Mouse (Mus musculus) forebrain, embryonic 13.5 days (tissue): ENCODE measurements around the gene Mex3d. TPM values are rescaled to one million over a fixed set of nuclear protein-coding genes. Genes with fewer than 3 reads are reported as not detected.
"Not testable (repeated sequence)": the region's sequence is repeated elsewhere in the genome, so short reads cannot be mapped to it uniquely, and the experiment has no call there.

Experiments used
- ATAC-seq: fragments of 200-750 bp; cut with Nextera tagmentation; 2 replicates; pipeline ENCODE4 v1.8.0; 2017
- H3K27ac ChIP-seq: fragments of 300-500 bp; sonication (generic); 2 replicates; pipeline ENCODE4 v1.5.1; 2015; ENCODE audit warnings: inconsistent platforms, mild to moderate bottlenecking, moderate library complexity
- H3K27me3 ChIP-seq: fragments of 300-500 bp; sonication (generic); 2 replicates; pipeline ENCODE4 v1.6.1; 2015; ENCODE audit warnings: mild to moderate bottlenecking, inconsistent platforms
- H3K36me3 ChIP-seq: fragments of 300-500 bp; sonication (generic); 2 replicates; pipeline ENCODE4 v1.6.1; 2015; ENCODE audit warnings: mild to moderate bottlenecking, inconsistent platforms; ENCODE audit not compliant: poor library complexity, severe bottlenecking
- H3K4me1 ChIP-seq: fragments of 300-500 bp; sonication (generic); 2 replicates; pipeline ENCODE4 v1.6.1; 2015; ENCODE audit warnings: inconsistent platforms
- H3K4me2 ChIP-seq: fragments of 300-500 bp; sonication (generic); 2 replicates; pipeline ENCODE4 v1.6.1; 2015; ENCODE audit warnings: inconsistent platforms, mild to moderate bottlenecking, moderate library complexity
- H3K4me3 ChIP-seq: fragments of 300-500 bp; sonication (generic); 2 replicates; pipeline ENCODE4 v1.5.1; 2015; ENCODE audit warnings: mild to moderate bottlenecking, inconsistent platforms
- H3K9ac ChIP-seq: fragments of 300-500 bp; sonication (generic); 2 replicates; pipeline ENCODE4 v1.6.1; 2015; ENCODE audit warnings: mild to moderate bottlenecking, inconsistent platforms
- H3K9me3 ChIP-seq: fragments of 300-500 bp; sonication (generic); replicated peaks from 2 replicates; pipeline ENCODE4 v1.6.1; 2016; ENCODE audit warnings: inconsistent platforms
- WGBS: fragments of 180-500 bp; shearing (Covaris S2); methylation state at CpG from one replicate; pipeline ENCODE4 v1.1.7; 2015; 5-methylcytosine and 5-hydroxymethylcytosine counted together
- polyA plus RNA-seq: library from polyadenylated mRNA; unstranded; fragments of >200 nt; fragmentation: Nextera tagmentation; extraction: Ambion mirVana; gene quantifications from 2 replicates; pipeline ENCODE4 v1.2.1, GENCODE M21; 2015

Gene Mex3d
- polyA plus RNA-seq, 1 experiment from 2014 or later, result 16.6 TPM

- not testable (repeated sequence) for ATAC-seq, H3K27ac ChIP-seq, H3K36me3 ChIP-seq, H3K4me2 ChIP-seq, H3K9ac ChIP-seq, H3K4me3 ChIP-seq, H3K9me3 ChIP-seq
- 78% methylated on average over 6 of the region's 6 CpGs for WGBS
- Histone ChIP-seq H3K4me1 (peaks cover 34% of the 10 kb centered on the region), H3K27me3 (peaks cover 99% of the 10 kb centered on the region)
Measured at GRCm38 (mm10) chr10:80345929-80346328, 41.5 kb downstream of the Mex3d start.

- Histone ChIP-seq H3K9me3 (no peaks in the 10 kb centered on the region), H3K27me3 (peaks cover 99% of the 10 kb centered on the region), H3K4me3 (no peak overlapping the region), H3K9ac (no peak overlapping the region), H3K4me1 (peaks cover 39% of the 10 kb centered on the region), H3K27ac (no peak overlapping the region), H3K4me2 (no peak overlapping the region), H3K36me3 (no peaks in the 10 kb centered on the region)
- no peak for ATAC-seq
- WGBS, result 3% methylated on average over 13 of the region's 16 CpGs
Measured at GRCm38 (mm10) chr10:80345122-80345521, 42.3 kb downstream of the Mex3d start.

- H3K27me3 ChIP-seq, result peaks cover 97% of the 10 kb centered on the region
- H3K36me3 ChIP-seq, result no peaks in the 10 kb centered on the region
- no peaks in the 10 kb centered on the region for H3K9me3 ChIP-seq
- H3K4me3 ChIP-seq, result no peak overlapping the region
- no peak overlapping the region for H3K9ac ChIP-seq
- ATAC-seq, result no peak
- no peak overlapping the region for H3K4me2 ChIP-seq
- peaks cover 39% of the 10 kb centered on the region for H3K4me1 ChIP-seq
- no peak overlapping the region for H3K27ac ChIP-seq
- WGBS, result 40% methylated on average over 9 of the region's 9 CpGs
Measured at GRCm38 (mm10) chr10:80344131-80344661, 43.3 kb downstream of the Mex3d start.

- WGBS, result 31% methylated on average over 13 of the region's 13 CpGs
- Histone ChIP-seq H3K9ac (no peak overlapping the region), H3K36me3 (no peaks in the 10 kb centered on the region), H3K27ac (no peak overlapping the region), H3K9me3 (no peaks in the 10 kb centered on the region), H3K4me2 (peak overlapping the region; percentile 53), H3K4me1 (peaks cover 33% of the 10 kb centered on the region), H3K27me3 (peaks cover 90% of the 10 kb centered on the region), H3K4me3 (peak overlapping the region; percentile 30)
- ATAC-seq, result peak; percentile 13; the same call in 1 of the 2 replicates
Measured at GRCm38 (mm10) chr10:80343425-80343895, 44.0 kb downstream of the Mex3d start.

- Histone ChIP-seq H3K36me3 (no peaks in the 10 kb centered on the region), H3K9me3 (no peaks in the 10 kb centered on the region)
- WGBS, result under 1% methylated on average over 28 of the region's 33 CpGs
Measured at GRCm38 (mm10) chr10:80342749-80343424, 44.6 kb downstream of the Mex3d start.

GRCm38 (mm10) chr10:80342305-80342748 is 45.1 kb downstream of the Mex3d start:
- no peaks in the 10 kb centered on the region for H3K36me3 ChIP-seq
- 2% methylated on average over 26 of the region's 26 CpGs for WGBS
- H3K9me3 ChIP-seq, result no peaks in the 10 kb centered on the region
- peak overlapping the region; percentile 0; the same call in 1 of the 2 replicates for H3K9ac ChIP-seq
- peaks cover 28% of the 10 kb centered on the region for H3K4me1 ChIP-seq
- no peak for ATAC-seq
- H3K4me3 ChIP-seq, result peak overlapping the region; percentile 30
- no peak overlapping the region for H3K27ac ChIP-seq
- peaks cover 78% of the 10 kb centered on the region for H3K27me3 ChIP-seq
- H3K4me2 ChIP-seq, result peak overlapping the region; percentile 53

More at GRCm38 (mm10) chr10:80342749-80343424, 44.6 kb downstream of the Mex3d start:
- ATAC-seq, result peak; percentile 75
- Histone ChIP-seq H3K4me2 (peak overlapping the region; percentile 53), H3K4me1 (peaks cover 28% of the 10 kb centered on the region), H3K4me3 (peak overlapping the region; percentile 30), H3K9ac (peak overlapping the region; percentile 0; the same call in 1 of the 2 replicates), H3K27ac (no peak overlapping the region), H3K27me3 (peaks cover 84% of the 10 kb centered on the region)

- ATAC-seq, result no peak
- Histone ChIP-seq H3K27me3 (peaks cover 72% of the 10 kb centered on the region), H3K9ac (peak overlapping the region; percentile 0; the same call in 1 of the 2 replicates), H3K9me3 (no peaks in the 10 kb centered on the region), H3K36me3 (no peaks in the 10 kb centered on the region), H3K4me3 (peak overlapping the region; percentile 30), H3K4me2 (peak overlapping the region; percentile 53), H3K27ac (no peak overlapping the region), H3K4me1 (peaks cover 28% of the 10 kb centered on the region)
- 2% methylated on average over 46 of the region's 47 CpGs for WGBS
Measured at GRCm38 (mm10) chr10:80341491-80342304, 45.8 kb downstream of the Mex3d start.

- ATAC-seq, result no peak
- Histone ChIP-seq H3K27me3 (peaks cover 66% of the 10 kb centered on the region), H3K9me3 (no peaks in the 10 kb centered on the region), H3K9ac (no peak overlapping the region), H3K27ac (no peak overlapping the region), H3K4me3 (no peak overlapping the region), H3K4me1 (peaks cover 28% of the 10 kb centered on the region), H3K4me2 (no peak overlapping the region), H3K36me3 (no peaks in the 10 kb centered on the region)
- 11% methylated on average over 21 of the region's 21 CpGs for WGBS
Measured at GRCm38 (mm10) chr10:80341026-80341425, 46.4 kb downstream of the Mex3d start.

GRCm38 (mm10) chr10:80339941-80340750 is 47.3 kb downstream of the Mex3d start:
- Histone ChIP-seq H3K4me3 (no peak overlapping the region), H3K4me2 (0 out of 2 replicates have a peak overlapping the region, but pooled peaks have one; percentile 0), H3K4me1 (peaks cover 28% of the 10 kb centered on the region), H3K9ac (no peak overlapping the region), H3K36me3 (no peaks in the 10 kb centered on the region), H3K27me3 (peaks cover 57% of the 10 kb centered on the region), H3K9me3 (no peaks in the 10 kb centered on the region), H3K27ac (no peak overlapping the region)
- peak; percentile 17 for ATAC-seq
- 21% methylated on average over 19 of the region's 19 CpGs for WGBS

GRCm38 (mm10) chr10:80336263-80336662 is 51.2 kb downstream of the Mex3d start:
- Histone ChIP-seq H3K4me2 (no peak overlapping the region), H3K27me3 (peaks cover 30% of the 10 kb centered on the region), H3K36me3 (no peaks in the 10 kb centered on the region), H3K9ac (no peak overlapping the region), H3K9me3 (no peaks in the 10 kb centered on the region), H3K4me3 (no peak overlapping the region), H3K4me1 (0 out of 2 replicates have a peak, but pooled peaks cover 4% of the 10 kb centered on the region), H3K27ac (no peak overlapping the region)
- 89% methylated on average over 12 of the region's 12 CpGs for WGBS
- no peak for ATAC-seq

GRCm38 (mm10) chr10:80332525-80332989 is 54.9 kb downstream of the Mex3d start:
- no peak overlapping the region for H3K27ac ChIP-seq
- peaks cover 11% of the 10 kb centered on the region for H3K4me1 ChIP-seq
- no peak for ATAC-seq
- H3K4me2 ChIP-seq, result no peak overlapping the region
- 90% methylated on average over 5 of the region's 5 CpGs for WGBS
- H3K4me3 ChIP-seq, result no peak overlapping the region
- H3K36me3 ChIP-seq, result no peaks in the 10 kb centered on the region
- H3K9me3 ChIP-seq, result no peaks in the 10 kb centered on the region
- peaks cover 18% of the 10 kb centered on the region for H3K27me3 ChIP-seq
- no peak overlapping the region for H3K9ac ChIP-seq
